Mouse (Mus musculus): ENCODE data around the gene Gm42791.

- TF ChIP-seq CTCF (conservative IDR thresholded peaks at IDR 0.05 in 1 of 2, IDR thresholded peaks at IDR 0.05 in 1 of 2; ENCODE audit: low read depth in 2 of 2, low read length in 2 of 2) (no peak), BHLHE40 (IDR thresholded peaks at IDR 0.05; ENCODE audit: low read depth, low read length) (no peak), KAT2A (IDR thresholded peaks at IDR 0.05; ENCODE audit: insufficient replicate concordance, low read length) (no peak), ZNF384 (IDR thresholded peaks at IDR 0.05; ENCODE audit: low read depth, low read length) (no peak), MAX (IDR thresholded peaks at IDR 0.05; ENCODE audit: low read length) (no peak), ETS1 (conservative IDR thresholded peaks at IDR 0.05; ENCODE audit: low read depth, low read length) (no peak), USF1 (IDR thresholded peaks at IDR 0.05; ENCODE audit: low read depth, low read length) (no peak), MAFK (IDR thresholded peaks at IDR 0.05; ENCODE audit: insufficient replicate concordance, low read length) (no peak)
These were observed 97.8 kb downstream of the Gm42791 start for GRCm38 (mm10) chr5:148897069-148897702.
